Mouse (Mus musculus): Measurements from ENCODE around the gene Phip. TPM values are rescaled to one million over a fixed set of nuclear protein-coding genes. Genes with fewer than 3 reads are reported as not detected.

Phip gene
- polyA plus RNA-seq, 1 experiment from 2014 or later = 130 TPM

GRCm38 (mm10) chr9:82860805-82861204 is 114.5 kb downstream of the Phip start:
- 94% methylated on average over 2 of the region's 2 CpGs for WGBS

DNA sequence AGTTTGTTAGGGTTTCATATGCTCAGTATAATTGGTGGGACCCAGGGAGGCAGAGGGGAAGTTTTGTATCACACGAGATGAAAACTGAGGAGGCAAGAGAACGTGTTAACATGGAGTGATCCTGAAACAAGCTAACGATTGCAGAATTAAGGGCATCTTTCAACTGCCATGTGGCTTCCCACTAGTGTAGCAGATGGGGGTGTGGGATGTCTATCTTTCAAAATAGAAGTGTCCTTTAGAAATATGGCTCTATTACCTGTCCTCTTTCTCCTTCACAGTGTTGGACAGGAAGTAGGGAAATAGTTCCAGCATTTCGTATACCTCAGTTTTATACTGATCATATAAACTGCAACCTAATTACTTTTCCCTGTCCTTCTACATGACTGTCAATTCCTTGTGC is 119.1 kb downstream of the Phip start:
- no peaks in the 10 kb centered on the region for H3K9me3 ChIP-seq (replicated peaks)
- no peak overlapping the region for H3K27ac ChIP-seq
- no peak overlapping the region for H3K4me3 ChIP-seq
- no peaks in the 10 kb centered on the region for H3K4me1 ChIP-seq
- H3K27me3 ChIP-seq (ENCODE audit: low read depth, poor library complexity, severe bottlenecking) = no peaks in the 10 kb centered on the region
- 86% methylated on average over 4 of the region's 4 CpGs for WGBS
- no peak for DNase-seq (ENCODE audit: low spot score)
- no peaks in the 10 kb centered on the region for H3K36me3 ChIP-seq

More at GRCm38 (mm10) chr9:82860805-82861204, 114.5 kb downstream of the Phip start:
- H3K4me3 ChIP-seq = no peak overlapping the region
- no peaks in the 10 kb centered on the region for H3K9me3 ChIP-seq (replicated peaks)
- H3K4me1 ChIP-seq = no peaks in the 10 kb centered on the region
- peaks cover 6% of the 10 kb centered on the region; the same call in 1 of the 2 replicates for H3K36me3 ChIP-seq
- no peak overlapping the region for H3K27ac ChIP-seq
- no peaks in the 10 kb centered on the region for H3K27me3 ChIP-seq (ENCODE audit: low read depth, poor library complexity, severe bottlenecking)
- DNase-seq (ENCODE audit: low spot score) = no peak

- WGBS = 48% methylated on average over 3 of the region's 3 CpGs
Observed at GRCm38 (mm10) chr9:82854973-82855614, 120.2 kb downstream of the Phip start.

DNA sequence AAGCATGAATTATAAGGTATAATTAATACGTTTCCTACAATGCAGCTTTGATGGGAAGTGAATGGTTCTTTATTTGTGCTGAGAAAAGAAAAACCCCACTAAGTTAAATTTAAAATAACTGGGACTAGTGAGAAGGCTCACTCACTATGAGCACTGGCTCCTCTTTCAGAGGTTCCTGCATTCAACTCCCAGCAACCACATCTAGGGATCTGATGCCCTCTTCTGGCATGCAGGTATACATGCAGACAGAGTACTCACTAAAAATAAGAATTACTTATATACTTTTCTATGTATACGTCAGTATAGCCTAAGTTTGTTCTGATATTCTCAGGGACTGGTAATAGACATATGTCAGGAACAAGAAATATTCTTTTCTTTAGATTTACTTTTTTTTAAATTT is 121.3 kb downstream of the Phip start:
- H3K4me1 ChIP-seq = no peaks in the 10 kb centered on the region
- H3K9me3 ChIP-seq (replicated peaks) = no peaks in the 10 kb centered on the region
- DNase-seq (ENCODE audit: low spot score) = no peak
- 59% methylated on average over 2 of the region's 2 CpGs for WGBS
- H3K4me3 ChIP-seq = no peak overlapping the region
- no peak overlapping the region for H3K27ac ChIP-seq
- H3K36me3 ChIP-seq = no peaks in the 10 kb centered on the region
- no peaks in the 10 kb centered on the region for H3K27me3 ChIP-seq (ENCODE audit: low read depth, poor library complexity, severe bottlenecking)

More at GRCm38 (mm10) chr9:82854973-82855614, 120.2 kb downstream of the Phip start:
- Histone ChIP-seq H3K27ac (no peak overlapping the region), H3K9me3 (replicated peaks) (no peaks in the 10 kb centered on the region), H3K27me3 (ENCODE audit: low read depth, poor library complexity, severe bottlenecking) (no peaks in the 10 kb centered on the region), H3K4me3 (no peak overlapping the region), H3K36me3 (no peaks in the 10 kb centered on the region), H3K4me1 (no peaks in the 10 kb centered on the region)
- DNase-seq (ENCODE audit: low spot score) = no peak

DNA sequence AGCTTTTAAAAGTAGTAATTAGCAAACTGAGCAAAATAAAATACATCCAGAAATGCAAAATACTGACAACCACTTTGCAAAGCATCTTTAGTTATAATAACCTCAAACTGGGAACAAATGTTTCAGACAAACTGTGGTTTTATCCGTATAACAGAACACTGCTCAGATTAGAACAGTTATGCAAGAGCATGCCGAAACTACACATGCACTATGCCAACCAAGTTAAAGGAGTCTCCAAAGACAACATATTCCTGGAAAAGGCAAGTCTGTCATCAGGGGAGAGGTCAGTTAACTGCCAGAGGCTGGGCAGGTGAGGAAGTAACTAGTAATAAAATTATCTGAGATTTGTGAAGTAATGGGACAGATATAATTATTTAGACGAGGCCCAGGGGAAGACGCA is 132.6 kb downstream of the Phip start:
- 96% methylated on average over 4 of the region's 4 CpGs for WGBS
- H3K9me3 ChIP-seq (replicated peaks) = no peaks in the 10 kb centered on the region
- DNase-seq (ENCODE audit: low spot score) = no peak
- H3K27ac ChIP-seq = no peak overlapping the region
- H3K36me3 ChIP-seq = peaks cover 40% of the 10 kb centered on the region
- H3K4me3 ChIP-seq = no peak overlapping the region
- H3K4me1 ChIP-seq = no peaks in the 10 kb centered on the region
- H3K27me3 ChIP-seq (ENCODE audit: low read depth, poor library complexity, severe bottlenecking) = no peaks in the 10 kb centered on the region

DNA sequence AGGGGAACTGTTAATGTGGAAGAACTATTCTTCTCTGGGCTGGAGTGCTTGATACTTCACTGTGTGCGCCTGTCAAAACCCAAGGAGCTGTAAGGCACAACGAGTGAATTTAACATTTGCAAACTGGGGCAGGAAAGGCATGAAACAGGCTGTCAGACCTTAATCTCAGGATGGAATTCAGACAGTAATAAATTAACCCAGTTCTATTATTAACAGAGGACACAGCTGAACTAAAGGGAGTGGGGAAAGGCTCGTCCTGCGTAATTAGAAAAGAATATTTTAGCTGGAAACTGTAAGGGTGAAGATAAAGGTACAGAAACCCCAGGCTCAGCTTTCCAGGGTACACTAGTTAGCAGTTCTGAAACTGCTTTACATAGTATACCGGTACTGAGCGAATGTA is 139.4 kb downstream of the Phip start:
- no peak for DNase-seq (ENCODE audit: low spot score)
- peaks cover 26% of the 10 kb centered on the region for H3K36me3 ChIP-seq
- H3K9me3 ChIP-seq (replicated peaks) = no peaks in the 10 kb centered on the region
- H3K27me3 ChIP-seq (ENCODE audit: low read depth, poor library complexity, severe bottlenecking) = no peaks in the 10 kb centered on the region
- H3K27ac ChIP-seq = no peak overlapping the region
- H3K4me3 ChIP-seq = no peak overlapping the region
- WGBS = 87% methylated on average over 6 of the region's 6 CpGs
- H3K4me1 ChIP-seq = no peaks in the 10 kb centered on the region

DNA sequence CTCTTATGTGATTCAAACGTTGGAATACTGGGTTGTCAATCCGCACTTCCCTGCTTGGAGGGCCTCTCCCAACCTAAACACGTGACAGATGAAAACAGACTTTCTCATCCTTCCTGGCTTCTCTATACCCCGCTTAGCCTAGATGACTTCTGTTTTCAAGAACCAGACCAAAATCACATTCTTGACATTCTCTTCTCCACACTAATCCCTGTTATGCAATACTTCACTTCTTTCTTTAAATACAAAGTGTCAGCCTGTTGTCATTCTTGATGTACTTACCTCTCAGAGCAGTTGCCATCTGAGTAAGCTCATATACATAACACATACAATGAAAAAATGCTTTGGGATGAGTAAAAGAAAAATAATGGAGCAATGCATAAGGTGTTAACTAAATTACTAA is 143.4 kb downstream of the Phip start:
- Histone ChIP-seq H3K4me1 (peaks cover 6% of the 10 kb centered on the region), H3K36me3 (0 out of 2 replicates have a peak, but pooled peaks cover 7% of the 10 kb centered on the region), H3K27me3 (ENCODE audit: low read depth, poor library complexity, severe bottlenecking) (no peaks in the 10 kb centered on the region), H3K27ac (no peak overlapping the region), H3K9me3 (replicated peaks) (no peaks in the 10 kb centered on the region), H3K4me3 (no peak overlapping the region)
- 72% methylated on average over 4 of the region's 4 CpGs for WGBS
- DNase-seq (ENCODE audit: low spot score) = no peak

GRCm38 (mm10) chr9:82829693-82830430 is 145.5 kb downstream of the Phip start:
- peak overlapping the region; percentile 96 for H3K27ac ChIP-seq
- under 1% methylated on average over 65 of the region's 65 CpGs for WGBS
- peaks cover 6% of the 10 kb centered on the region for H3K4me1 ChIP-seq
- H3K27me3 ChIP-seq (ENCODE audit: low read depth, poor library complexity, severe bottlenecking) = no peaks in the 10 kb centered on the region
- no peaks in the 10 kb centered on the region for H3K9me3 ChIP-seq (replicated peaks)
- peak overlapping the region; percentile 82 for H3K4me3 ChIP-seq
- peak; percentile 94 for DNase-seq (ENCODE audit: low spot score)
- peaks cover 7% of the 10 kb centered on the region; the same call in 1 of the 2 replicates for H3K36me3 ChIP-seq

- Histone ChIP-seq H3K27ac (peak within 1 kb of the TSS; percentile 96), H3K36me3 (peaks cover 7% of the 10 kb centered on the region; the same call in 1 of the 2 replicates), H3K4me1 (peaks cover 11% of the 10 kb centered on the region), H3K9me3 (replicated peaks) (no peaks in the 10 kb centered on the region), H3K4me3 (peak within 1 kb of the TSS; percentile 82), H3K27me3 (ENCODE audit: low read depth, poor library complexity, severe bottlenecking) (no peaks in the 10 kb centered on the region)
- 15% methylated on average over 20 of the region's 20 CpGs for WGBS
- peak; percentile 40 for DNase-seq (ENCODE audit: low spot score)
Observed at GRCm38 (mm10) chr9:82829007-82829689, 146.2 kb downstream of the Phip start, which contains the start of gene Irak1bp1. Irak1bp1 (plus strand) TSS chr9:82829540.

DNA sequence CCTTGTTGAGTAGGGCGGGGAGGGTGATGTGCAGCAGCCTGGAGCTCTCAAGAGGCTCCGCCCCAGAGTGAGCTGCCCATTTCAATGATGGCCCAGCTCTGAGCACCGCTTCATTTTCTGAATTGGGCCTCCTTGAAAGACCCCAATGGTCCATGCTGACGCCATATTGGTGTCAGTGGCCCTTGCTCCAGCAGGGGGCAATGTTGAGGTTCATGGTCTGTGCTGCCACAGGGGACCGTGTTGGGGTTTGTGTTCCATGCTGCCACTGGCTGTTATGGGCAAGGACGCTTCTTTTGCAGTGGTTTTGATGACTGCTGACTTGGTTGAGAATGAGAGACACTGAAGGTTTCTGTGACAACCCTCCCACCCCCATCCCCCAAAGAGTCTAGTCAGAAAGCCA is 148.9 kb downstream of the Phip start:
- DNase-seq (ENCODE audit: low spot score) = no peak
- Histone ChIP-seq H3K9me3 (replicated peaks) (no peaks in the 10 kb centered on the region), H3K27me3 (ENCODE audit: low read depth, poor library complexity, severe bottlenecking) (no peaks in the 10 kb centered on the region), H3K4me1 (peaks cover 11% of the 10 kb centered on the region), H3K4me3 (no peak overlapping the region), H3K27ac (no peak overlapping the region), H3K36me3 (peaks cover 5% of the 10 kb centered on the region; the same call in 1 of the 2 replicates)
- 91% methylated on average over 6 of the region's 6 CpGs for WGBS
